Mouse (Mus musculus) MEL (cell line): Measurements from ENCODE around the gene Nfkbil1. TPM values are rescaled to one million over a fixed set of nuclear protein-coding genes. Genes with fewer than 3 reads are reported as not detected.

ENCODE experiments used
- DNase-seq: peaks from one replicate; pipeline ENCODE4 v3.0.0; 2011; ENCODE audit warnings: low read depth, low spot score
- H3K27ac ChIP-seq: 2 replicates; pipeline ENCODE4 v1.5.1; 2012; ENCODE audit warnings: low read depth, mild to moderate bottlenecking, control low read depth, low read length, moderate library complexity; ENCODE audit not compliant: control insufficient read depth
- H3K27me3 ChIP-seq, 2 experiments: fragments of 150-350 bp in 1 of 2; sonication (generic) in 1 of 2; 2 replicates each; pipeline ENCODE4 v1.6.1; 2012; ENCODE audit warnings: low read length in 2 of 2, mild to moderate bottlenecking in 2 of 2, improper control_type of control experiment in 1 of 2, moderate library complexity in 1 of 2; ENCODE audit not compliant: insufficient read depth in 2 of 2, control insufficient read depth in 1 of 2
- H3K36me3 ChIP-seq, 2 experiments: 2 replicates each; pipeline ENCODE4 v1.6.1; 2012 to 2014; ENCODE audit warnings: low read length in 2 of 2, improper control_type of control experiment in 1 of 2, inconsistent platforms in 1 of 2, mild to moderate bottlenecking in 1 of 2; ENCODE audit not compliant: insufficient read depth in 2 of 2, control insufficient read depth in 1 of 2
- H3K4me1 ChIP-seq, 2 experiments: fragments of 150-350 bp in 1 of 2; sonication (generic) in 1 of 2; 2 replicates each; pipeline ENCODE4 v1.6.1; 2012; ENCODE audit warnings: low read length in 2 of 2, improper control_type of control experiment in 1 of 2, mild to moderate bottlenecking in 1 of 2; ENCODE audit not compliant: insufficient read depth in 2 of 2, control insufficient read depth in 1 of 2
- H3K4me3 ChIP-seq, 2 experiments: fragments of 150-350 bp in 1 of 2; sonication (generic) in 1 of 2; 2 replicates each; pipeline ENCODE4 v1.5.1; 2012; ENCODE audit warnings: low read depth in 2 of 2, low read length in 2 of 2, mild to moderate bottlenecking in 2 of 2, moderate library complexity in 2 of 2, control low read depth in 1 of 2, improper control_type of control experiment in 1 of 2; ENCODE audit not compliant: control insufficient read depth in 1 of 2, insufficient read depth in 1 of 2
- H3K79me2 ChIP-seq: 2 replicates; pipeline ENCODE4 v1.6.1; 2012; ENCODE audit warnings: mild to moderate bottlenecking, low read length, moderate library complexity; ENCODE audit not compliant: control insufficient read depth, poor library complexity, insufficient read depth
- H3K9ac ChIP-seq: 2 replicates; pipeline ENCODE4 v1.6.1; 2012; ENCODE audit warnings: low read depth, mild to moderate bottlenecking, control low read depth, low read length, moderate library complexity; ENCODE audit not compliant: control insufficient read depth, poor library complexity, severe bottlenecking
- H3K9me3 ChIP-seq: fragments of 150-350 bp; sonication (generic); replicated peaks from 2 replicates; pipeline ENCODE4 v1.6.1; 2012; ENCODE audit warnings: mild to moderate bottlenecking, low read length, improper control_type of control experiment, moderate library complexity; ENCODE audit not compliant: insufficient read depth
- CTCF ChIP-seq, 3 experiments: IDR thresholded peaks in 2 of 3; conservative IDR thresholded peaks in 1 of 3; 2 replicates each; pipeline ENCODE4 v1.5.1; 2011 to 2012; ENCODE audit warnings: low read length in 3 of 3, low read depth in 2 of 3, mild to moderate bottlenecking in 2 of 3, improper control_type of control experiment in 1 of 3, inconsistent platforms in 1 of 3, mixed read lengths in 1 of 3, moderate library complexity in 1 of 3; ENCODE audit not compliant: control insufficient read depth in 1 of 3, insufficient read depth in 1 of 3, poor library complexity in 1 of 3, severe bottlenecking in 1 of 3
- GABPA ChIP-seq: IDR thresholded peaks from 2 replicates; pipeline ENCODE4 v1.6.1; 2012; ENCODE audit warnings: low read depth, mild to moderate bottlenecking, inconsistent platforms, low read length, improper control_type of control experiment, moderate library complexity
- GATA1 ChIP-seq: IDR thresholded peaks from 2 replicates; pipeline ENCODE4 v1.6.1; 2011; ENCODE audit warnings: low read depth, low read length, improper control_type of control experiment
- JUND ChIP-seq: IDR thresholded peaks from 2 replicates; pipeline ENCODE4 v1.6.1; 2011; ENCODE audit warnings: low read depth, mild to moderate bottlenecking, improper control_type of control experiment, low read length
- MAX ChIP-seq: IDR thresholded peaks from 2 replicates; pipeline ENCODE4 v1.6.1; 2011; ENCODE audit warnings: low read length, improper control_type of control experiment
- MXI1 ChIP-seq: IDR thresholded peaks from 2 replicates; pipeline ENCODE4 v1.6.1; 2011; ENCODE audit warnings: mild to moderate bottlenecking, low read depth, low read length, improper control_type of control experiment
- MYC ChIP-seq: IDR thresholded peaks from 2 replicates; pipeline ENCODE4 v1.6.1; 2011; ENCODE audit warnings: low read depth, mild to moderate bottlenecking, low read length, improper control_type of control experiment, moderate library complexity
- NELFE ChIP-seq: IDR thresholded peaks from 2 replicates; pipeline ENCODE4 v1.6.1; 2011; ENCODE audit warnings: low read depth, low read length, improper control_type of control experiment
- POLR2A ChIP-seq, 2 experiments: IDR thresholded peaks; 2 replicates each; pipeline ENCODE4 v1.6.1; 2011 to 2012; ENCODE audit warnings: low read length in 2 of 2, mild to moderate bottlenecking in 2 of 2, control low read depth in 1 of 2, improper control_type of control experiment in 1 of 2, low read depth in 1 of 2, moderate library complexity in 1 of 2; ENCODE audit not compliant: control insufficient read depth in 1 of 2, insufficient read depth in 1 of 2, poor library complexity in 1 of 2
- POLR2AphosphoS2 ChIP-seq: IDR thresholded peaks from 2 replicates; pipeline ENCODE4 v1.6.1; 2011; ENCODE audit warnings: low read length, improper control_type of control experiment
- POLR2AphosphoS5 ChIP-seq: IDR thresholded peaks from 2 replicates; pipeline ENCODE4 v1.6.1; 2012; ENCODE audit warnings: low read depth, borderline replicate concordance, mild to moderate bottlenecking, inconsistent platforms, low read length, moderate library complexity, mixed read lengths
- RCOR1 ChIP-seq: IDR thresholded peaks from 2 replicates; pipeline ENCODE4 v1.6.1; 2012; ENCODE audit warnings: low read depth, mild to moderate bottlenecking, inconsistent platforms, low read length, improper control_type of control experiment
- SIN3A ChIP-seq: IDR thresholded peaks from 2 replicates; pipeline ENCODE4 v1.6.1; 2012; ENCODE audit warnings: low read length, improper control_type of control experiment, inconsistent platforms
- TAL1 ChIP-seq: IDR thresholded peaks from 2 replicates; pipeline ENCODE4 v1.6.1; 2012; ENCODE audit warnings: mild to moderate bottlenecking, inconsistent platforms, low read length, moderate library complexity, mixed read lengths
- UBTF ChIP-seq: IDR thresholded peaks from 2 replicates; pipeline ENCODE4 v1.6.1; 2012; ENCODE audit warnings: low read depth, mild to moderate bottlenecking, inconsistent platforms, low read length, improper control_type of control experiment, moderate library complexity, borderline replicate concordance; ENCODE audit not compliant: insufficient read depth
- USF2 ChIP-seq, 2 experiments: IDR thresholded peaks; 2 replicates each; pipeline ENCODE4 v1.6.1; 2011 to 2012; ENCODE audit warnings: improper control_type of control experiment in 2 of 2, low read length in 2 of 2, borderline replicate concordance in 1 of 2, inconsistent platforms in 1 of 2, low read depth in 1 of 2, mild to moderate bottlenecking in 1 of 2; ENCODE audit not compliant: insufficient read depth in 1 of 2
- polyA plus RNA-seq, 2 experiments: library from polyadenylated mRNA; stranded (reverse) in 1 of 2; unstranded in 1 of 2; fragments of >175 nt in 1 of 2; fragments of >200 nt in 1 of 2; gene quantifications; 2 replicates each; pipeline versions ENCODE4 v1.2.1 to v1.2.4; 2012; ENCODE audit warnings: low replicate concordance in 2 of 2, low read depth in 1 of 2; ENCODE audit not compliant: insufficient read length in 2 of 2, insufficient read depth in 1 of 2, missing spikeins in 1 of 2
- total RNA-seq: library from RNA; depleted of rRNA; stranded (reverse); fragments of 300-350 nt; gene quantifications from 2 replicates; pipeline ENCODE4 v1.2.3, GENCODE M21; 2012

Gene Nfkbil1
- total and polyA plus RNA-seq, 3 experiments = 10.3 to 26.0 TPM; not detected in 1

DNA sequence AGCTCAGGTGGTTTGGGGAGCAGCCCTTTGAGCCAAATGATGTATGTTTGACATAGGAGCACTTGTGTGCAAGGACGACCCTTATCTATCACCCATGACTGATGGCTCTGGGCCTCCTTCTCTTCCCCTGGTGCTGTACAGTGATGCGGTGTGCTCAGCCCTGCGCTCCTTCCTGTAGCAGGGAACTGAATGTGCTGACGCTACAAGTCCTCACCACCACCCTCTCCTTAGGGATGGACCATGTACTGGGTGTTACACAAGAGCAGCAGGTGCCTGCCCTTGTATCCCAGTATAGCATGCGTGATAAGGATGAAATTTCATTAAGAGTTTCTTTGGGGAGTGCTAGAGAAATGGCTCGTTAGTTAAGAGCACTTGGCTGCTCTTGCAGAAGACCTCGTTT lies 11.6 kb upstream of the Nfkbil1 start:
- DNase-seq = no peak
- Histone ChIP-seq H3K27ac (no peak overlapping the region), H3K9me3 (no peaks in the 10 kb centered on the region), H3K4me3 (no peak overlapping the region), H3K36me3 (peaks cover 24 to 44% of the 10 kb centered on the region in 2 experiments), H3K27me3 (no peaks in the 10 kb centered on the region), H3K9ac (no peak overlapping the region), H3K4me1 (peaks cover 0 to 19% of the 10 kb centered on the region in 2 experiments; a peak in 3 of 4 replicates), H3K79me2 (peaks cover 52% of the 10 kb centered on the region)
- TF ChIP-seq POLR2A (IDR thresholded peaks at IDR 0.05; ENCODE audit: control insufficient read depth in 1 of 2, insufficient read depth in 1 of 2, low read depth in 1 of 2, low read length in 2 of 2, poor library complexity in 1 of 2) (peak in 1 of 2 experiments; percentile 28; a peak in 1 of 4 replicates), POLR2AphosphoS2 (no peak), RCOR1 (no peak), GABPA (no peak)

DNA sequence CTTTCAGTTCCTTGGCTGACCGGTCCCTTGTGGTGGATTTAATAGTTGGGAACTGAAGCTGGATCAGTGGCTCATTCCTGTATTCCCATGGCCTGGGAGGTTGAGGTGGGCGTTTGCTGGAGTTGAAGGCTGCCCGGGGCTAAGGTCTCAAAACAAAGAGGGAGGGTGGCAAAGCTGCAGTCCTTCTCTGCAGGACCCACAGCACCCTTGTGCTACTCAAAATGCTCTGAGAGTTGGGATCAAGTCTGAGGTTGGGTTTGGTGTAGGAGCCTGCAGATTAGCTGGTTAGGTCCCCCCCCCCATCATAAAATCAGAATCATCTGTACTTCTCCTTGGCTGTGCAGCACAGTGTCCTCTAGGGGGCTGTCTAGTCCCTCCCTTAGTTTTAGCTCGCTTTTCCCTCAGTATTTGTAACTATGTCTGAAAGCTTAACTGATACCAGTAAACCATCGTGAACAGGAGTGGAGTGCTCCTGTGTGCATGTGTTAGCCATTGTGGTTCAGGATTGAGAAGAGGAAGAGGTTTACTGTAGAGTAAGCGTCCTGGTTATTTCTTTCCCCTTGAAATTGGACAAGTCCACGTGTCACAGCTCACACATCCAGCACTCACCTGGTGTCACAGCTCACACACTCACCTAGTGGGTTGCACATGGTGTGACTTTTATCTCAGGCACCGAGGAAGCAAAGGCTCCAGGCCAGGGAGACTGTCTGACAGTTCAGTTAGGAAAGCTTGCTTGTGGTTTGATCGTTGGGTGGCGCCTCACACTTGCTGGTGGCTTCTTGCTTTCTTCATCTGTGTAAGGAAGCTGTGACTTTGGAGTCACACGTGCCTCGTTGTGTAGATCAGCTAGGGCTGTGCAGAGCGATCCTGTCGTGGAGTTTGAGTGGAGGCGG lies 10.4 kb upstream of the Nfkbil1 start:
- no peaks in the 10 kb centered on the region for H3K27me3 ChIP-seq
- peaks cover 0 to 19% of the 10 kb centered on the region in 2 experiments; a peak in 3 of 4 replicates for H3K4me1 ChIP-seq
- H3K9ac ChIP-seq = no peak overlapping the region
- no peak overlapping the region for H3K4me3 ChIP-seq
- TF ChIP-seq JUND (no peak), NELFE (no peak), CTCF (IDR thresholded peaks at IDR 0.05 in 2 of 3, conservative IDR thresholded peaks at IDR 0.05 in 1 of 3; ENCODE audit: control insufficient read depth in 1 of 3, insufficient read depth in 1 of 3, low read depth in 2 of 3, low read length in 3 of 3, poor library complexity in 1 of 3, severe bottlenecking in 1 of 3) (peak; percentile 19 to 57 (median 46); a peak in 5 of 6 replicates), MAX (peak; percentile 52; the same call in 1 of the 2 replicates), GATA1 (no peak), POLR2A (IDR thresholded peaks at IDR 0.05; ENCODE audit: control insufficient read depth in 1 of 2, insufficient read depth in 1 of 2, low read depth in 1 of 2, low read length in 2 of 2, poor library complexity in 1 of 2) (0 out of 4 replicates have a peak, but pooled peaks of 1 of the 2 experiments have one; percentile 3), MXI1 (peak; percentile 58; the same call in 1 of the 2 replicates), SIN3A (0 out of 2 replicates have a peak, but pooled peaks have one; percentile 14), UBTF (no peak), TAL1 (no peak)
- peaks cover 24 to 44% of the 10 kb centered on the region in 2 experiments for H3K36me3 ChIP-seq
- H3K9me3 ChIP-seq = no peaks in the 10 kb centered on the region
- H3K79me2 ChIP-seq = peaks cover 58% of the 10 kb centered on the region
- peak; percentile 69 for DNase-seq
- H3K27ac ChIP-seq = no peak overlapping the region

DNA sequence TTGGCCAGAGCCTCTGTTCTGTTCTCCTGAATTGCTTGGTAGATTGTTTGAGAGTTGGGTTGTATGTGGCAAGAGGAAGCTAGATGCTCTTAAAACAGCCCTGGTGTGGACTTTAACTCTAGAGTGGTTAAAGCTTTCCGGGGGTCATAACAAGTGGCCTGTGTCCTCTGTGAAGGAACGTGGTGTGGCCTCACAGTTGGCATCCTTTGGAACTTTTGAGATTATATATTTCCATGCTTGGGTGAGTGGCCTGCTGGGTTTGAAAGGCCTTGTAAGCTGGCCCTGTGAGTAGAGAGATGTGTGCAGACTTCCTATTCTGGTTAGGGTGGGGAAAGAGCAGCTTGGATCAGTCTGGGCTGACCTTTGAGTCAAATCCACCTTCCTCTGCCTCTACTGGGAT lies 9.4 kb upstream of the Nfkbil1 start:
- H3K9me3 ChIP-seq = no peaks in the 10 kb centered on the region
- DNase-seq = no peak
- peak overlapping the region; percentile 17; the same call in 1 of the 2 replicates for H3K27ac ChIP-seq
- no peak overlapping the region for H3K4me3 ChIP-seq
- H3K27me3 ChIP-seq = no peaks in the 10 kb centered on the region
- peak overlapping the region; percentile 33 for H3K9ac ChIP-seq
- peaks cover 5 to 28% of the 10 kb centered on the region in 2 experiments; a peak in 3 of 4 replicates for H3K4me1 ChIP-seq
- peaks cover 58% of the 10 kb centered on the region for H3K79me2 ChIP-seq
- H3K36me3 ChIP-seq = peaks cover 31 to 42% of the 10 kb centered on the region in 2 experiments
- TF ChIP-seq RCOR1 (no peak), USF2 (IDR thresholded peaks at IDR 0.05; ENCODE audit: borderline replicate concordance in 1 of 2, insufficient read depth in 1 of 2, low read depth in 1 of 2, low read length in 2 of 2) (no peak), NELFE (no peak), UBTF (no peak), POLR2AphosphoS5 (no peak), MYC (no peak)
- TF ChIP-seq, all 39 proteins: peak for 0
